Mouse (Mus musculus) spleen, embryonic (tissue): ENCODE data around the gene Kdm1b.

ENCODE experiments used
- CTCF ChIA-PET: fragments of 350-600 bp; sonication (Branson Sonifier 250); formaldehyde crosslinking; loops from one replicate; lab custom pipeline; 2022; lab: Charles Lee

Kdm1b gene

DNA sequence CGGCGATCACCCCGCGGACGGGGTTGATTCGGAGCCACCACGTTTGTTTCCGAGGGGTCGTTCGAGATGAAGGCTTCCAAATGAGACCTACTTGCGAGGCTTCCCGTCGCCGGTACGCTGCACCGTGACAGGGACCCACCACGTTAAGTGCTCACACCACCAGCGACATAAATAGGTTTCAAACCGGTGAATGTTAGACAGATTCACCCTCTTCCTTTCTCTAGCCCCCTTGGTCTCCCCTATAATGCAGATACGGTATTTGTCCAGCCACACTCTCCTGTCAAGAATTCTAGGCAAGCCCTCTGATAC, 63.2 kb downstream of the Kdm1b start:
- CTCF ChIA-PET, result interaction anchor here (0.6 kb wide), 1 partner anchor 85 kb away, joined by 6 read pairs; no protein-coding TSS in a partner anchor

DNA sequence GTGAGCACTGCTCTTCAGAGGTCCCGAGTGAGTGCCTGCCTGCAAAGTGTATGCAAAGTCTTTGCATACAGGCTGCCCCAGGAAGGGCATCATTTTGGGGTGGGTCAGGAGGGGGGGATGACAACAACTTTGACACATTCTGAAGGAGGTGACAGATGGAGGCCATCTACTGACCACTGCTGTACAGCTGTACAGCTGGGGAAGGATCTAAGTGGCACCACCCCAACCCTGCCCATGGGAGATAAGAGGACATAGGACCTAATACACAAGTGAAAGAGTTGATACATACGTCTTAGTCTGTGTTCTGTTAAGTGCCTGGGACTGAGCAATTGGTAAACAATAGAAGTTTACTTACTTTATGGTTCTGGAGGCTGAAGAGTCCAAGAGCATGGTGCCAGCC, 65.9 kb downstream of the Kdm1b start:
- CTCF ChIA-PET, result no interaction called here

DNA sequence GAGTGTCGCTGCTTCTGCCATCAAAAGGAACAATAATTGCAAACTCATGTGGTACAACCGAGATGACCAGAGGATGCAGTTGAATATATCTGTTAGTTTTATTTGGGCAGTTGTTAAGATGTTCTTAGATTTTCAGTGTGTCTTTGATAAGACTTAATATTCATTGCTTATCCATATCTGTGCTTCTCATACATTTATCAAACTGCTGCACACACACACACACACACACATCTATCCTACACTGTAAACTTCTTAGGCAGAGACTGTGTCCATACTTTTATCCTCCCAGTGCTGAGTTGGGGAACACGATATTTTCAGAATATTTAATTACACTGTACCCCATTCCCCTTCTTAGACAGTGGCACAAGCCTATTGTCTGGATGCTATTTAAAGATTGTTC, 67.9 kb downstream of the Kdm1b start:
- CTCF ChIA-PET, result no interaction called here

DNA sequence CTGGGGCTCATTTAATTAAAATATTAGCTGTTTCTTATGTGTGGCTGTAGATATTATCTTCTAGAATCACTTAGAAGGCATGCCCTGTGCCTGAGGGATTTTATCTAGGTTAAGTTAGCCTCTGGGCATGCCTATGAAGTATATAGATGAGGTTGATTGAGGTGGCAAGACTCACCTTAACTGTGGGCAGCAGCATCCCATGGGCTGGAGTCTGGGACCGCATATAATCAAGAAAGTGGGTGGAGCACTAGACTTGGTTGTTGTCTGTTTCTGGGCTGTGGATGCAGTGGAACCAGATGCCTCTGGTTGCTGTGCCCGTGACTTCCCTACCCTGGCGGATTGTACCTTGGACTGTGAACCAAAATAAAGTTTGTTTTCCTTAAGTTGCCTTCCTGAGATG, 68.8 kb downstream of the Kdm1b start:
- CTCF ChIA-PET, result no interaction called here

DNA sequence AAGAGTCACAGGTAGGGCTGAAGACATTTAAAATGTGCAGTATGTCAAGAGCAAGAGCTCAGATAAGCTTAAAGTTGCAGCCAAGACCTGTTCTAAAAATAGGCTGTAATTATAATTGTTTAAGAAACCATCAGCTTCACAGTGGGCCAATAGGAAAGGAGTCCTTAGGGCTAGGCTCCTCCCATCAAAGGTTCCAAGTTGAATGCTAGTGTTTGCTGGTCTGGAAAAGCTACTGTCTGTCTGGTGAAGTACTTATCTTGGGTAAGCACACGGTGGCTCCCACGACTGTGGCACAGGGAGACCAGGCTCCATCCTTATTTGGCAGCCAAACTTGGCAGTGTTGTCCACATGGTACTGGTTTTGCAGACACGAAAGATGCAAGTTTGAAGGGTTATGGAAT, 69.6 kb downstream of the Kdm1b start:
- CTCF ChIA-PET, result no interaction called here

DNA sequence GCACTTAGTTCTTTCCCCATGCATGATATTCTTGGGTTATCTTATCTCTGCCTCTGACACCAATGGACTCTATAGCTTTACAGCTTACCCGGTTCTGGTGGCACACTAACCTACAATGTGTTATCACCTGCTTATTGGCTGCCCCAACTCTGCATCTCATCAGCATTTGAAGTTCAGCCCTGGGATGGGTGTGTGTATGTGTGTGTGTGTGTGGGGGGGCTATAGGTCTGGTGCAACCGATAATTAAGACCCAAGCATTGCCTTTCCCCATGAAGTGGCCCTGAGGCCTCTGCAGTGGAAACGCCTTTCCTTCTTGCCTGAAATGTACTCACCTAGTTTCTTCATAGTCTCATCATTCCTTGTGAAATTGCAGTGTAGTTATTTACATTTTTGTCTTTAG, 72.7 kb downstream of the Kdm1b start:
- CTCF ChIA-PET, result interaction anchor here (0.6 kb wide), 1 partner anchor 1683 kb away, joined by 9 read pairs; no protein-coding TSS in a partner anchor

DNA sequence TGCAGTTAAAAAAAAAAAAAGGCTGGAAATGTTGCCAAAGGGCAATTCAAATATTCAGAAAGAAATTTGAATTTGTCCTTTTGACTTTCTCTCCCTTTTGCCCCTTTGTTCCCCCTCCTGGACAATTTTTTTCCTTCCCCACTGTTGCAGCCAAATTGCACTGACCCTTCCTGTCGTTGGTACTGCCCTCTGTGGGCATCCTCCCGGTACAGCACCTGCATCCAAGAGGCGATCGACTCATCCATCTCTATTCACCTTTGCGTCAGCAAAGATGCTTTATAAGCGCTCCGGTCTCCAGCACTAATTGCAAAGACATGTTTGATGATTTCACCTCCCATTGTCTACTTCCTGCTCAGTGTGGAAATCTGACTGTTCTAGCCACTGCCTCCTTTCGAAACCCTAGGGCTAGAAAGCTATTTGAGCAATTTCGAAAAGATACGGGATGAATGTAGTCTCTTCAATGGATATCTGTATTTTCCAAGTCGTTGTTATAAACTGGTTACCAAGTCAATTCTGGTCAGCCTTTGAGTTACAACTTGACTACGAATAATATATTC, 78.1 kb downstream of the Kdm1b start:
- CTCF ChIA-PET, result no interaction called here

- CTCF ChIA-PET, result no interaction called here
Observed at GRCm38 (mm10) chr13:47122537-47123430, 79.5 kb downstream of the Kdm1b start, which contains the start of gene Rnf144b. TSS of gene Rnf144b (plus strand) at chr13:47122656.

DNA sequence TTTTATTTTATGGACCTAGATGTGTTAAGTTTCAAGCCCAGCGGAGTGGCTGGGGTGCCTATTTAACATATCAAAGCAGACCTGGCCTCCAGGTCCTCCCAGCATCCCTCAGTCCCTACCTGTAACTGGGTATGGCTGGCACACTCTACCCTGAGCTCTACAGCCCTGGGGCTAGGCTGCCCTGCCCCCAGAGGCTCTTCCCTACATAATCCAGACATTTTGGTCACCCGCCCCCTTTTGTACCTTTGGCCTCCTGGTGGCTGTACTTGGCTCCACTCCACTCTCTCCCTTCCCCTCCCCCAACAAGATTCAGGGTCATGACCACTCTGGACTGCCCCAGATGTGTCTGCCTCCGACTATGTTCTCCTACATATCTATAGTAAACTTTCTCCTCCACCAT, 81.2 kb downstream of the Kdm1b start:
- CTCF ChIA-PET, result no interaction called here

DNA sequence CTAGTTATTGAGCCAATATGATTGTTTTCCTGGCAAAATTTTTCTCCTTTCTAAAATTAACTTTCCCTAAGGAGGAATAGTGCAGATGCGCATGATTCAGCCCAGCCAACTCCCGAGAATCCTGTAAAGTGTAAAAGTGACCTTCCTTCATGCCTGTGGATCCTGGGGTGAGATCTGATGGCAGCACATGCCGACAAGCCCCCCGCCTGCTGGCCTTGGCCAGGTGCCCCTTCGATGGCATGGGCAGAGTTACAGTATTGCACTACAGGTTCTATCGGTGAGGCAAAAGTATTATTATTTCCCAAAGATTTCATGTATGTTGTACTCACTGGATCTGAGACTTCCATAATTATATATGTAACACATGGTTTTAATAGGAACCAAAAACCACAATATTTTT, 81.7 kb downstream of the Kdm1b start:
- CTCF ChIA-PET, result no interaction called here

DNA sequence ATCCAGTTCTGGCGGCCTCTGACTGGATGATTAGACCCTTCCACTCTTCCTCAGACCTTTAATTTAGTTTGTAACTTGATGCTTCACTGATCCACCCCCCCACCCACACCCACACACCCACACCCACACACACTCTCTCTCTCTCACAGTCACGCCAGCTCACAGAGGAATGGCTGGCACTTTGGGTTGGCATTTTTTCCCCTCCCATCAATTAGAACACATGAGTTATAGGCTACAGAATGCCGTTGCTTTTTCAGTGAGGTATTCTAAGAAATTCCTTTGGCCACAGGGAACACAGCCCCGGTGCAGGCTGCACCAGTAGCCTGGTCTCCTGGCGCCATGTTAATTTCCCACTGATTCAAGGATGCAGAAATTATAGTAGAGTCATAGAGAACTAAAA, 82.3 kb downstream of the Kdm1b start:
- CTCF ChIA-PET, result interaction anchor here (0.7 kb wide), 1 partner anchor 1679 kb away, joined by 5 read pairs; no protein-coding TSS in a partner anchor

- CTCF ChIA-PET, result no interaction called here
Observed at GRCm38 (mm10) chr13:47129090-47129489, 85.8 kb downstream of the Kdm1b start.

- CTCF ChIA-PET, result no interaction called here
Observed at GRCm38 (mm10) chr13:47133058-47133457, 89.8 kb downstream of the Kdm1b start.

- CTCF ChIA-PET, result no interaction called here
Observed at GRCm38 (mm10) chr13:47134836-47135235, 91.5 kb downstream of the Kdm1b start.
